Mouse (Mus musculus) ES-Bruce4 (cell line): Measurements from ENCODE around the gene Zbtb6.

Experiments used
- CTCF ChIP-seq: IDR thresholded peaks from one replicate; pipeline ENCODE4 v1.8.1; 2011; ENCODE audit warnings: low read depth, low read length
- EP300 ChIP-seq: IDR thresholded peaks from 2 replicates; pipeline ENCODE4 v1.6.1; 2011; ENCODE audit warnings: low read depth, low read length; ENCODE audit not compliant: insufficient read depth
- POLR2A ChIP-seq: IDR thresholded peaks from one replicate; pipeline ENCODE4 v1.8.1; 2011; ENCODE audit warnings: low read length; ENCODE audit not compliant: insufficient read depth

GRCm38 (mm10) chr2:37484165-37484564, 41.2 kb upstream of the Zbtb6 start:
- TF ChIP-seq CTCF: no peak
- TF ChIP-seq POLR2A: no peak
- TF ChIP-seq EP300: no peak
